Mouse (Mus musculus) liver, embryonic 14.5 days (tissue): ENCODE data around the gene Tmem199.
A peak's percentile ranks its signal among the peaks of the same experiment; 100 is the strongest.

Experiments
- CTCF ChIP-seq: IDR thresholded peaks from 2 replicates; pipeline ENCODE4 v1.5.1; 2016; ENCODE audit warnings: antibody characterized with exemption, low read depth, control low read depth
- EP300 ChIP-seq: IDR thresholded peaks from 2 replicates; pipeline ENCODE4 v1.6.1; 2016; ENCODE audit warnings: antibody characterized with exemption, low read depth

DNA sequence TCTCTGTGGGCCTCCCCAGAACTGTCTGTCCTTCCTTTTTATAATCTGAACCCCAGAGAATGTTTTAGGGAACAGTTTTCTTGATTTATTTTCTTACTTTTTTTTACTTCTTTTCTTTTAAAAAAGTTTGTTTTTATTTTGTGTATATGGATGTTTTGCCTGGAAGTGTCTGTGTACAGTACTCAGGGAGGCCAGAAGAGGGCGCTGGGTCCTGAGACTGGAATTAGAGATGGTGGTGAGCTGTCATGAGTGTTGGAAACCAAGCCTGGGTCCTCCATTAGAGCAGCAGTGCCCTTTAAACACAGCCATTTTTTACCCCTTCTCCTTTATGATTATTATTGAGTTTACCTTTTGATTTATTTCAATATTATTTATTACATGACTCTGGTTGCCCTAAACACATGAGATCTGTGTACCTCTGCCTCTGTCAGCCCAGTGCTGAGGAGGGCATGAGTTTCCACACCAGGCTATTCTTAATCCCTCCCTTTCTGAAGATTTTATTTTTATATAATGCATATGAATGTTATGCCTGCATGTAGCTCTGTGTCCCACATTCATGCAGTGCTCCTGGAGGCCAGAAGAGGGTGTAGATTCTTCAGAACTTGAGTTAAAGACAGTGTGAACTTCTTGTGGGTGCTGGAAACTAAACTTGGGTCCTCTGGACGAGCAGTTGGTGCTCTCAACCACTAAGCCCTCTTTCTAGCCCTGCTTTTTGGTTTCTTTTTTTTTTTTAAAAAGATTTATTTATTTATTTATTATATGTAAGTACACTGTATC lies 3.8 kb upstream of the Tmem199 start:
- TF ChIP-seq CTCF (peak; percentile 69), EP300 (no peak)
